ENCODE assay signal across 9 mouse cellular contexts in genomic region chr17:56460876-56461275, GRCm38 (mm10). TPM values are rescaled to one million over a fixed set of nuclear protein-coding genes. Genes with fewer than 3 reads are reported as not detected.
DNase-seq lines count a peak whose midpoint lies in the region; ATAC-seq and TF ChIP-seq lines count a peak whose summit lies in the region.
"Had no signal": no experiment of that assay in that cellular context is flagged by ENCODE, and none has a peak within 500 bp of the region (broad histone marks: within the 10 kb centered on the region; RNA-seq: fewer than 3 reads in every experiment).

No protein-coding gene starts in this region.

- TF ChIP-seq EP300 in liver, postnatal 0 days (IDR thresholded peaks at IDR 0.05; ENCODE audit: low read depth), result no peak

- 0 out of 2 replicates have a peak, but pooled peaks cover 6% of the 10 kb centered on the region for H3K36me3 ChIP-seq in heart, embryonic 11.5 days (ENCODE audit: control insufficient read depth, insufficient read depth, low read length)
- peaks cover 22% of the 10 kb centered on the region for H3K36me3 ChIP-seq in E14TG2a.4 (ENCODE audit: insufficient read depth, low read length)
- H3K36me3 ChIP-seq in forebrain, postnatal 0 days (ENCODE audit: insufficient read depth), result peaks cover 22% of the 10 kb centered on the region
- H3K36me3 ChIP-seq in liver, postnatal 0 days (replicated peaks; ENCODE audit: insufficient read depth, low read length), result no peaks in the 10 kb centered on the region

- intact Hi-C loops in heart, postnatal 10 days (cut with DNase I), result no loop called here

- H3K27me3 ChIP-seq in heart, embryonic 11.5 days (ENCODE audit: control insufficient read depth, insufficient read depth, low read length), result no peaks in the 10 kb centered on the region
- peaks cover 27% of the 10 kb centered on the region for H3K27me3 ChIP-seq in E14TG2a.4 (ENCODE audit: insufficient read depth, low read length)
- H3K27me3 ChIP-seq in forebrain, postnatal 0 days (ENCODE audit: insufficient read depth, low read length), result no peaks in the 10 kb centered on the region
- no peaks in the 10 kb centered on the region for H3K27me3 ChIP-seq in liver, postnatal 0 days (ENCODE audit: insufficient read depth, low read length)

- peak overlapping the region; percentile 95; the same call in 1 of the 2 replicates for H3K27ac ChIP-seq in heart, embryonic 11.5 days (ENCODE audit: low read depth, low read length)
- no peak overlapping the region for H3K27ac ChIP-seq in forebrain, postnatal 0 days (ENCODE audit: low read depth, low read length)
- no peak overlapping the region for H3K27ac ChIP-seq in liver, postnatal 0 days (ENCODE audit: low read depth)

- H3K4me3 ChIP-seq in heart, embryonic 11.5 days (ENCODE audit: low read depth, low read length), result peak overlapping the region; percentile 75
- peak overlapping the region; percentile 89 for H3K4me3 ChIP-seq in E14TG2a.4 (replicated peaks; ENCODE audit: low read length)
- peak overlapping the region; percentile 56 for H3K4me3 ChIP-seq in forebrain, postnatal 0 days (ENCODE audit: low read depth, low read length)
- H3K4me3 ChIP-seq in liver, postnatal 0 days (ENCODE audit: low read depth, low read length), result peak overlapping the region; percentile 69; the same call in 1 of the 2 replicates

- H3K9ac ChIP-seq in heart, embryonic 11.5 days (ENCODE audit: low read depth, low read length), result peak overlapping the region; percentile 83
- H3K9ac ChIP-seq in forebrain, postnatal 0 days, result peak overlapping the region; percentile 65
- H3K9ac ChIP-seq in liver, postnatal 0 days (replicated peaks), result no peak overlapping the region

- 19% methylated on average over 6 of the region's 6 CpGs for WGBS in heart, embryonic 11.5 days (ENCODE audit: insufficient replicate concordance)
- 21% methylated on average over 6 of the region's 6 CpGs for WGBS in forebrain, postnatal 0 days
- 47% methylated on average over 6 of the region's 6 CpGs for WGBS in liver, postnatal 0 days (ENCODE audit: insufficient replicate concordance)

- peaks cover 20% of the 10 kb centered on the region for H3K4me1 ChIP-seq in heart, embryonic 11.5 days (ENCODE audit: control insufficient read depth, insufficient read depth, low read length)
- H3K4me1 ChIP-seq in E14TG2a.4 (replicated peaks; ENCODE audit: low read depth, low read length), result peaks cover 36% of the 10 kb centered on the region
- H3K4me1 ChIP-seq in forebrain, postnatal 0 days (ENCODE audit: insufficient read depth), result peaks cover 8% of the 10 kb centered on the region; the same call in 1 of the 2 replicates
- peaks cover 23% of the 10 kb centered on the region for H3K4me1 ChIP-seq in liver, postnatal 0 days (ENCODE audit: insufficient read depth)

- ATAC-seq in heart, embryonic 11.5 days (replicated peaks; ENCODE audit: insufficient number of reproducible peaks, low FRiP score, low TSS enrichment), result no peak
- ATAC-seq in forebrain, postnatal 0 days, result no peak
- ATAC-seq in liver, postnatal 0 days, result no peak
- ATAC-seq in cerebellum, adult (ENCODE audit: insufficient number of reproducible peaks, low FRiP score, low TSS enrichment), result no peak

- H3K9me3 ChIP-seq in heart, embryonic 11.5 days (replicated peaks; ENCODE audit: control insufficient read depth, low read length), result no peaks in the 10 kb centered on the region
- no peaks in the 10 kb centered on the region for H3K9me3 ChIP-seq in E14TG2a.4 (ENCODE audit: low read length)
- H3K9me3 ChIP-seq in forebrain, postnatal 0 days (ENCODE audit: low read length), result no peaks in the 10 kb centered on the region
- no peaks in the 10 kb centered on the region for H3K9me3 ChIP-seq in liver, postnatal 0 days (ENCODE audit: low read length)

- H3K4me2 ChIP-seq in heart, embryonic 11.5 days, result peak overlapping the region; percentile 94
- peak overlapping the region; percentile 85 for H3K4me2 ChIP-seq in forebrain, postnatal 0 days (ENCODE audit: low read depth)
- H3K4me2 ChIP-seq in liver, postnatal 0 days (ENCODE audit: low read depth, low read length), result peak overlapping the region; percentile 95

- DNase-seq in heart, postnatal 10 days, result no peak
- no peak for DNase-seq in forebrain, postnatal 0 days
- no peak for DNase-seq in liver, postnatal 0 days
- DNase-seq in gastrocnemius, postnatal 10 days, result no peak
- no peak for DNase-seq in layer of hippocampus, postnatal 25 days (ENCODE audit: extremely low spot score in 1 of 2, low spot score in 1 of 2)
- DNase-seq: heart, adult 11 months had no signal

- no peak for TF ChIP-seq CTCF in E14TG2a.4 (conservative IDR thresholded peaks at IDR 0.05; ENCODE audit: low read length)
- TF ChIP-seq CTCF in forebrain, postnatal 0 days (IDR thresholded peaks at IDR 0.05; ENCODE audit: low read depth), result no peak
- no peak for TF ChIP-seq CTCF in liver, postnatal 0 days (IDR thresholded peaks at IDR 0.05; ENCODE audit: low read depth)

RNA-seq across cellular contexts. Expression of gene Ptprs, which starts 15.4 kb away (rescaled TPM):
- polyA plus RNA-seq in heart, embryonic 11.5 days (2014; fragmentation: Nextera tagmentation; extraction: Ambion mirVana), result 53.0 and 58.1 TPM in 2 replicates
- total RNA-seq in heart, postnatal 10 days (2021), result 10 to 100 TPM; 87.3 to 92.3 TPM
- total RNA-seq in forebrain, postnatal 0 days (2014; rRNA removed), result 568 and 711 TPM in 2 replicates
- 196 and 250 TPM in 2 replicates for polyA plus RNA-seq in forebrain, postnatal 0 days (2015; fragmentation: Nextera tagmentation; extraction: Ambion mirVana)
- 3.4 TPM in 2 replicates for polyA plus RNA-seq in liver, postnatal 0 days (2015; fragmentation: Nextera tagmentation; extraction: Ambion mirVana)
- 10 to 100 TPM; 64.1 to 94.7 TPM for total RNA-seq in gastrocnemius, postnatal 10 days (2021)
- 100 to 1,000 TPM; 658 to 741 TPM for total RNA-seq in layer of hippocampus, postnatal 25 days (2021)

RNA-seq across cellular contexts. Expression of gene Znrf4, which starts 51.4 kb away (rescaled TPM):
- polyA plus RNA-seq in heart, embryonic 11.5 days (2014; fragmentation: Nextera tagmentation; extraction: Ambion mirVana), result not detected in 2 replicates
- total RNA-seq in heart, postnatal 10 days (2021), result not detected
- not detected in 2 replicates for total RNA-seq in forebrain, postnatal 0 days (2014; rRNA removed)
- 0.13 and 0.16 TPM in 2 replicates for polyA plus RNA-seq in forebrain, postnatal 0 days (2015; fragmentation: Nextera tagmentation; extraction: Ambion mirVana)
- not detected in 2 replicates for polyA plus RNA-seq in liver, postnatal 0 days (2015; fragmentation: Nextera tagmentation; extraction: Ambion mirVana)
- not detected for total RNA-seq in gastrocnemius, postnatal 10 days (2021)
- total RNA-seq in layer of hippocampus, postnatal 25 days (2021), result not detected
